Comparison of ENCODE assay signal across 8 mouse cellular contexts in genomic region chr2:157565898-157566259, GRCm38 (mm10). TPM values are rescaled to one million over a fixed set of nuclear protein-coding genes. Genes with fewer than 3 reads are reported as not detected.
DNase-seq lines count a peak whose midpoint lies in the region; ATAC-seq and TF ChIP-seq lines count a peak whose summit lies in the region.

No protein-coding gene starts in this region.

- H3K4me2 ChIP-seq in forebrain, embryonic 12.5 days = peak overlapping the region; percentile 82
- H3K4me2 ChIP-seq in liver, embryonic 13.5 days = peak overlapping the region; percentile 89

- peaks cover 55% of the 10 kb centered on the region for H3K79me2 ChIP-seq in C2C12 (ENCODE audit: control insufficient read depth, insufficient read depth)

- peaks cover 51% of the 10 kb centered on the region for H3K79me3 ChIP-seq in C2C12 (ENCODE audit: low read depth)

- peak overlapping the region; percentile 99 for H3K27ac ChIP-seq in heart, embryonic 10.5 days
- H3K27ac ChIP-seq in forebrain, embryonic 12.5 days = peak overlapping the region; percentile 85
- H3K27ac ChIP-seq in liver, embryonic 13.5 days = peak overlapping the region; percentile 43; the same call in 1 of the 2 replicates

- H3K27me3 ChIP-seq in heart, embryonic 10.5 days (ENCODE audit: insufficient read depth, poor library complexity, severe bottlenecking) = no peaks in the 10 kb centered on the region
- H3K27me3 ChIP-seq in C2C12 (ENCODE audit: control insufficient read depth, insufficient read depth, insufficient read length) = no peaks in the 10 kb centered on the region
- no peaks in the 10 kb centered on the region for H3K27me3 ChIP-seq in forebrain, embryonic 12.5 days
- peaks cover 22% of the 10 kb centered on the region for H3K27me3 ChIP-seq in liver, embryonic 13.5 days

- WGBS in heart, embryonic 10.5 days = 0% methylated on average over 32 of the region's 35 CpGs
- 0% methylated on average over 31 of the region's 35 CpGs for WGBS in forebrain, embryonic 12.5 days
- WGBS in liver, embryonic 13.5 days (ENCODE audit: insufficient replicate concordance) = 0% methylated on average over 35 of the region's 35 CpGs

- peaks cover 35% of the 10 kb centered on the region for H3K36me3 ChIP-seq in heart, embryonic 10.5 days
- peaks cover 29% of the 10 kb centered on the region for H3K36me3 ChIP-seq in C2C12 (ENCODE audit: control insufficient read depth, insufficient read depth)
- peaks cover 35% of the 10 kb centered on the region for H3K36me3 ChIP-seq in forebrain, embryonic 12.5 days (replicated peaks)
- peaks cover 11% of the 10 kb centered on the region; the same call in 1 of the 2 replicates for H3K36me3 ChIP-seq in liver, embryonic 13.5 days

- ATAC-seq in forebrain, embryonic 12.5 days (ENCODE audit: low FRiP score) = peak; percentile 9
- ATAC-seq in liver, embryonic 13.5 days (ENCODE audit: low read depth) = no peak; the same call in 1 of the 2 replicates

- no peak for DNase-seq in heart, embryonic 10.5 days (ENCODE audit: low spot score)
- DNase-seq in heart, adult 18-20 months = no peak
- no peak for DNase-seq in liver, embryonic 13.5 days
- DNase-seq in frontal cortex, postnatal 10 days (ENCODE audit: low spot score in 2 of 2) = no peak
- no peak for DNase-seq in frontal cortex, postnatal 25 days (ENCODE audit: low spot score in 2 of 2)
- DNase-seq in embryo, embryonic 11 days = no peak

- H3K9ac ChIP-seq in forebrain, embryonic 12.5 days = peak overlapping the region; percentile 95
- H3K9ac ChIP-seq in liver, embryonic 13.5 days = peak overlapping the region; percentile 84

- peaks cover 32% of the 10 kb centered on the region for H3K4me1 ChIP-seq in heart, embryonic 10.5 days
- peaks cover 55% of the 10 kb centered on the region for H3K4me1 ChIP-seq in forebrain, embryonic 12.5 days
- H3K4me1 ChIP-seq in liver, embryonic 13.5 days (replicated peaks) = peaks cover 34% of the 10 kb centered on the region

- peak overlapping the region; percentile 93 for H3ac ChIP-seq in C2C12 (ENCODE audit: control insufficient read depth, insufficient read length, low read depth)

- peak overlapping the region; percentile 99 for H3K4me3 ChIP-seq in heart, embryonic 10.5 days
- peak overlapping the region; percentile 92 for H3K4me3 ChIP-seq in C2C12 (ENCODE audit: insufficient read depth, poor library complexity, severe bottlenecking)
- H3K4me3 ChIP-seq in forebrain, embryonic 12.5 days (replicated peaks) = peak overlapping the region; percentile 98
- peak overlapping the region; percentile 90 for H3K4me3 ChIP-seq in liver, embryonic 13.5 days (replicated peaks)

- H3K9me3 ChIP-seq in heart, embryonic 10.5 days = peaks cover 8% of the 10 kb centered on the region
- H3K9me3 ChIP-seq in forebrain, embryonic 12.5 days = peaks cover 10% of the 10 kb centered on the region
- 0 out of 2 replicates have a peak, but pooled peaks cover 4% of the 10 kb centered on the region for H3K9me3 ChIP-seq in liver, embryonic 13.5 days (replicated peaks)

- TF ChIP-seq CTCF in C2C12 (IDR thresholded peaks at IDR 0.05; ENCODE audit: control insufficient read depth, insufficient read depth, insufficient read length) = no peak

TF ChIP-seq in C2C12, 6 proteins besides CTCF, POLR2A, EP300 and RAD21:
- no peak for TF ChIP-seq USF1 (IDR thresholded peaks at IDR 0.05; ENCODE audit: low read depth)
TF ChIP-seq in C2C12: peak in this region for 0.

RNA-seq across cellular contexts. Expression of gene Blcap, which starts 5.2 kb away (rescaled TPM):
- 38.3 and 38.6 TPM in 2 replicates for polyA plus RNA-seq in heart, embryonic 10.5 days (2016; fragmentation: Nextera tagmentation; extraction: Ambion mirVana)
- 10 to 100 TPM; 55.1 to 56.2 TPM for total RNA-seq in heart, adult 18-20 months (2021)
- polyA plus RNA-seq in C2C12 (2012; fragmentation: generic; extraction: Trizol) = 25.2 TPM
- polyA plus RNA-seq in forebrain, embryonic 12.5 days (2016; fragmentation: Nextera tagmentation; extraction: Ambion mirVana) = 144 and 156 TPM in 2 replicates
- 9.5 and 10.1 TPM in 2 replicates for polyA plus RNA-seq in liver, embryonic 13.5 days (2015; fragmentation: Nextera tagmentation; extraction: Ambion mirVana)

RNA-seq across cellular contexts. Expression of gene Nnat, which starts 6.0 kb away (rescaled TPM):
- polyA plus RNA-seq in heart, embryonic 10.5 days (2016; fragmentation: Nextera tagmentation; extraction: Ambion mirVana) = 253 and 592 TPM in 2 replicates
- 1 to 10 TPM in 1 of 2 experiments, under 1 TPM in 1; 0.36 to 3.1 TPM for total RNA-seq in heart, adult 18-20 months (2021)
- polyA plus RNA-seq in C2C12 (2012; fragmentation: generic; extraction: Trizol) = 1.3 TPM
- 5,265 and 5,863 TPM in 2 replicates for polyA plus RNA-seq in forebrain, embryonic 12.5 days (2016; fragmentation: Nextera tagmentation; extraction: Ambion mirVana)
- polyA plus RNA-seq in liver, embryonic 13.5 days (2015; fragmentation: Nextera tagmentation; extraction: Ambion mirVana) = 34.5 and 35.9 TPM in 2 replicates

Comparison
In these comparisons a context has a peak if more than half of its experiments do, and no peak if none do; other contexts are left out.
1. H3K27ac ChIP-seq: peak in every context shown above with its lines; median percentile 99 in heart, embryonic 10.5 days; 85 in forebrain, embryonic 12.5 days; 43 in liver, embryonic 13.5 days.
2. RNA of gene Nnat, which starts 6.0 kb away (polyA plus RNA-seq): 5,265 to 5,863 TPM in forebrain, embryonic 12.5 days, 253 to 592 TPM in heart, embryonic 10.5 days and 34.5 to 35.9 TPM in liver, embryonic 13.5 days; 1.3 TPM in C2C12 (single experiment); every median in the first group is over 10 times any median in the second.
3. Peak in every context shown above with its lines, with median percentiles within 50 percentile points of each other: H3K4me3 ChIP-seq.